Mouse (Mus musculus) midbrain, embryonic 13.5 days (tissue): ENCODE measurements at regions not wholly inside any gene's neighbourhood (a gene's known extent, or its start where the extent isn't known, plus 50 kb on each side); places are given as distances from the start of the nearest gene placed in this dataset.

Source experiments
- ATAC-seq: fragments of 200-750 bp; cut with Nextera tagmentation; 2 replicates; pipeline ENCODE4 v1.8.0; 2017; ENCODE audit warnings: mild to moderate bottlenecking, moderate TSS enrichment, moderate library complexity
- H3K27ac ChIP-seq: fragments of 300-500 bp; sonication (generic); 2 replicates; pipeline ENCODE4 v1.5.1; 2015; ENCODE audit warnings: inconsistent platforms, mild to moderate bottlenecking, moderate library complexity
- H3K27me3 ChIP-seq: fragments of 300-500 bp; sonication (generic); 2 replicates; pipeline ENCODE4 v1.6.1; 2015; ENCODE audit warnings: mild to moderate bottlenecking, inconsistent platforms
- H3K36me3 ChIP-seq: fragments of 300-500 bp; sonication (generic); 2 replicates; pipeline ENCODE4 v1.6.1; 2015; ENCODE audit warnings: mild to moderate bottlenecking, inconsistent platforms
- H3K4me1 ChIP-seq: fragments of 300-500 bp; sonication (generic); replicated peaks from 2 replicates; pipeline ENCODE4 v1.6.1; 2015; ENCODE audit warnings: inconsistent platforms
- H3K4me2 ChIP-seq: fragments of 300-500 bp; sonication (generic); replicated peaks from 2 replicates; pipeline ENCODE4 v1.6.1; 2015; ENCODE audit warnings: moderate library complexity, mild to moderate bottlenecking, inconsistent platforms
- H3K4me3 ChIP-seq: fragments of 300-500 bp; sonication (generic); replicated peaks from 2 replicates; pipeline ENCODE4 v1.5.1; 2015; ENCODE audit warnings: mild to moderate bottlenecking, inconsistent platforms
- H3K9ac ChIP-seq: fragments of 300-500 bp; sonication (generic); replicated peaks from 2 replicates; pipeline ENCODE4 v1.6.1; 2015; ENCODE audit warnings: mild to moderate bottlenecking, inconsistent platforms
- H3K9me3 ChIP-seq: fragments of 300-500 bp; sonication (generic); 2 replicates; pipeline ENCODE4 v1.6.1; 2016; ENCODE audit warnings: mild to moderate bottlenecking, inconsistent platforms
- WGBS: fragments of 180-500 bp; shearing (Covaris S2); methylation state at CpG from one replicate; pipeline ENCODE4 v1.1.7; 2015; 5-methylcytosine and 5-hydroxymethylcytosine counted together

DNA sequence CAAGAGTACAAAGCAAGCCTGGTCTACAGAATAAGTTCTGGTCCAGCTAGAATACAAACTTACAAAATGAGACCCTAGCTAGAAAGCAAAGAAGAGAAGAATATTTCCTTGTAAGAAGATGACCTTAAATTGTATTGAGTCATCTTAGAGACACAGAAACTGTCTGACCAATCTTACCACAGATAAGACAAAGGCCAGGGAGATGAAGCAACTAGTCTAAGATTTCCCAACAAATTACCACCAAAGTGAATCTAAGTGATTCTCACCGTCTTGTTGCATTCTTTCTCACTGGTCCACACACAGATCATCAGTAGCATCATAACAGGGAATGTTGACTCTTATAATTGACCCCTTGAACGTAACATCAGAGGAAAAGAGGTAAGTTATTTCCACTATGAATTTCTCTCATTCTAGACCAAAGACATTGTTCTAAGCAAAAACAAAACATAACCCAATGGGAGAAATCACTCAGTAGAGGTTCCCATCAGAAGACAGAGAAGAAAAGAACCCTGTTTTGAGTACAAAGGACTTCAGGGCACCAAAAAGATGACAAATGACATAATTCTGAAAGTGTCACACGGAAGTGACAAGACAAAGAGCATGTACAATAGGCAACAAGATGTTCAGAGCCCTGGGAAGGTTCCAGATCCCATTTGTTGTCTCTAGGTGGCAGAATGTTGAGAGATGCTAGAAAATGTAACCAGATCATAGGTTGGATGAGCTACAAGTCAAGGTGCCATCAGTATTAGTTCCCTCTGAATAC, 107.0 kb upstream of the Cpeb2 start:
- H3K9ac ChIP-seq = no peak overlapping the region
- H3K36me3 ChIP-seq = no peaks in the 10 kb centered on the region
- WGBS = 86% methylated on average over 3 of the region's 3 CpGs
- no peak for ATAC-seq
- H3K27me3 ChIP-seq = no peaks in the 10 kb centered on the region
- no peak overlapping the region for H3K4me2 ChIP-seq
- no peaks in the 10 kb centered on the region for H3K4me1 ChIP-seq
- no peaks in the 10 kb centered on the region for H3K9me3 ChIP-seq
- H3K27ac ChIP-seq = no peak overlapping the region
- no peak overlapping the region for H3K4me3 ChIP-seq

DNA sequence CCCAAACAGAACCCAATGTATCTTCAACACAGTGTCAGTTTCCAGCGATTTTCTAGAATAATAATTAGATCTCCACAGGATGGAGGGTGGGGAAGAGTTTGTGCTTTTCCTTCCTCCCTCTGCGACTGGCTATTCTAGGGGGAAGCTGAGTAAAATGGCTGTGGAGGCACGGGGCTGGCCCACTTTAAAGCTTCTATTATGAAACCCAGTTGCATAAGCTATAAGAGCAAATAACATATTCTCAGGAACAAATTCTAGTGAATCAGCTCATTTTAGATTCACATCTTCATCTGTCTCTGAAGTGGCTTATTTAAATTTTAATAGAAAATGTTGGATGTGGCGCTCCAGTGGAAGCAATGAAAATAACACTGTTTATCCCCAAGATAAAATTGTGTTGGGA, 102.6 kb upstream of the Cpeb2 start:
- H3K4me1 ChIP-seq = no peaks in the 10 kb centered on the region
- H3K9ac ChIP-seq = no peak overlapping the region
- H3K27ac ChIP-seq = no peak overlapping the region
- no peak overlapping the region for H3K4me3 ChIP-seq
- no peaks in the 10 kb centered on the region for H3K9me3 ChIP-seq
- WGBS = 62% methylated on average over 4 of the region's 4 CpGs
- no peak overlapping the region for H3K4me2 ChIP-seq
- no peaks in the 10 kb centered on the region for H3K27me3 ChIP-seq
- no peak for ATAC-seq
- H3K36me3 ChIP-seq = no peaks in the 10 kb centered on the region

DNA sequence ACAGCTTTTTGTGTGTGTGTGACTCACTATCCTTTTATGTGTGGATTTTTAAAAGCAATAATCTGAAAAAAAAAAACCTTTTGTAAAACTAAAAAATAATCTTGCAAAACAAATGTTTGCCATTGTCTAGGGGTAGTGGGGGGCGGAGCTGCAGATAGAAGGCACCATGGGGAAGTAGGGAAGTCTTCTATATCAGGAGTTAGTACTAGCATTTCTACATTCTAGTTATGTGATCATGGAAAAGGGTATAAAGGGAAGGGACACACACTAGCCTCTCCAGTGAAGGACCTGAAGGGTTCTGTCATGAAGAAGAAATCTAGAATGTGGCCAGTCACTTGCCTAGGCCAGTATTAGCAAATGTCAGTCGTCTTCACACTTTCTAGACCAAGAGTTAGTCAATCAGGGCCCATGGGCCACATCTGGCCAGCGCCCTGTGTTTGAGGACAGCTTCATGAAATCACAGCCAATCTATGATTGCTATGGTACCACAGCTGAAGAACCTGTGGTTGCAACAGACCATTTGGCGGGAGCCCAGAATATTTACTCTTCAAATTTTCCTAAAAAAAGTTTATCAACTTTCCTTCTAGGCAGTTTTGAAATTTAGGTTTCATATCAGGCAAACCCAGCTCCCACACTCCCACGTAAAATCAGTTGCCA, 101.9 kb upstream of the Cpeb2 start:
- no peak for ATAC-seq
- H3K4me2 ChIP-seq = no peak overlapping the region
- 92% methylated on average over 5 of the region's 5 CpGs for WGBS
- no peak overlapping the region for H3K27ac ChIP-seq
- no peaks in the 10 kb centered on the region for H3K4me1 ChIP-seq
- no peak overlapping the region for H3K9ac ChIP-seq
- no peaks in the 10 kb centered on the region for H3K27me3 ChIP-seq
- no peaks in the 10 kb centered on the region for H3K9me3 ChIP-seq
- no peak overlapping the region for H3K4me3 ChIP-seq
- H3K36me3 ChIP-seq = no peaks in the 10 kb centered on the region

DNA sequence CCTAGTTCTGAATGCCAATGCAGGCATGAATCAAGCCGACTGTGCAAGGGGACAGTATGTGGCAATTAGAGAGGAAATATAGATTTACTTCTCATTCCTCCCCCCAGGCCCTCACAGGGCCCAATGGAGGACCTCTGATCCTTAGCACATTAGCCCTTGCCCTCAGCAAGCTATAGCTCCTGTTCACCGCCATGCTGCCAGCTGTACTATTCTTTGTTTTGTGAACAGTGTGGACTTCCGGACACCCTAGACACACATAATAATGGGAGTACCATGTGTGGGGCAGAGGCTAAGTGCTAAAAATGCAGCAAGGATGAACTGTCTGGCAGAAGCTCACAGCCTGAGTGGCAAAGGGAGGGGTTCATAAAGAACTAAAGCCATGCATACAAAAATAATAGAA, 99.3 kb upstream of the Cpeb2 start:
- H3K27me3 ChIP-seq = no peaks in the 10 kb centered on the region
- H3K9me3 ChIP-seq = no peaks in the 10 kb centered on the region
- H3K9ac ChIP-seq = no peak overlapping the region
- no peak overlapping the region for H3K4me3 ChIP-seq
- H3K4me1 ChIP-seq = no peaks in the 10 kb centered on the region
- 77% methylated on average over 3 of the region's 3 CpGs for WGBS
- H3K36me3 ChIP-seq = no peaks in the 10 kb centered on the region
- ATAC-seq = no peak
- H3K4me2 ChIP-seq = no peak overlapping the region
- no peak overlapping the region for H3K27ac ChIP-seq

DNA sequence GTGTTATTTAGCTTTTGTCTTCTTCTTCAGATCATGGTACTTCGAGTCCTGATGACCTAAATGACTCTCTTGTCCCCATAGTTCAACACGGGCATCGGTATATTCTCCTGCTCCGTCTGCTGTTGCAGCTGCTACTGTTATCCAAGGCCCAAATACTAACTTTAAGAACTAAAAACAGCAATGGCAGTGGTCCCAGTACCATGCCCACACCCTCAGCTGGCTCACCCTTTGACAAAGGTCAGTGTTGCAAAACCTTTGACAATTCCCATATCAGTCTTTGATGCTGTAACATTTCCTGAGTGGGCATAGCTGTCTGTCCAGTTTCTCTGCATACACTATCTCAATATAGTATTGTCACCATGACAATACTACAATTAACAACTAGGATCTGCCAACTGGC, 96.8 kb upstream of the Cpeb2 start:
- no peak overlapping the region for H3K9ac ChIP-seq
- 89% methylated on average over 4 of the region's 4 CpGs for WGBS
- no peak overlapping the region for H3K4me3 ChIP-seq
- no peak overlapping the region for H3K4me2 ChIP-seq
- no peaks in the 10 kb centered on the region for H3K4me1 ChIP-seq
- no peaks in the 10 kb centered on the region for H3K27me3 ChIP-seq
- ATAC-seq = no peak
- no peaks in the 10 kb centered on the region for H3K9me3 ChIP-seq
- no peaks in the 10 kb centered on the region for H3K36me3 ChIP-seq
- no peak overlapping the region for H3K27ac ChIP-seq

DNA sequence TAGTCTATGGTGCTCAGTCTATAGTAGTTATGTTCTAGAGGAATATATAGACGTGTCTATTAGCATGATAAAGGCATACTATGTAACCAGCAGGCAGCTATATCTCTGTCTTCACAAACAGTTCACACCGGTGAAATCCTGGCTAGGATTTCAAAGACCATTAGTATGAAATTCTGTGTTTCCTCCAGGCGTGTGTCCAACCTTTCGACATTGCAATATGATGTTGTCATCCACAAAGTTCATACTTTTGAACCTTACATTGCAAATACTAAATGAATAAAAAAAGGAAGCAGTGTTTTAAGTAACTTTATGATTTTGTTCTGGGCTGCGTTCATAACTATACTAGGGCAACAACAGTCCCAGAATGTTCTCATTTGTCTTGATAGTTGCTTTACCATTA, 95.2 kb upstream of the Cpeb2 start:
- H3K9ac ChIP-seq = no peak overlapping the region
- ATAC-seq = no peak
- no peak overlapping the region for H3K4me3 ChIP-seq
- no peaks in the 10 kb centered on the region for H3K9me3 ChIP-seq
- no peaks in the 10 kb centered on the region for H3K27me3 ChIP-seq
- no peaks in the 10 kb centered on the region for H3K36me3 ChIP-seq
- no peak overlapping the region for H3K27ac ChIP-seq
- H3K4me1 ChIP-seq = no peaks in the 10 kb centered on the region
- WGBS = 90% methylated on average over 5 of the region's 5 CpGs
- no peak overlapping the region for H3K4me2 ChIP-seq

DNA sequence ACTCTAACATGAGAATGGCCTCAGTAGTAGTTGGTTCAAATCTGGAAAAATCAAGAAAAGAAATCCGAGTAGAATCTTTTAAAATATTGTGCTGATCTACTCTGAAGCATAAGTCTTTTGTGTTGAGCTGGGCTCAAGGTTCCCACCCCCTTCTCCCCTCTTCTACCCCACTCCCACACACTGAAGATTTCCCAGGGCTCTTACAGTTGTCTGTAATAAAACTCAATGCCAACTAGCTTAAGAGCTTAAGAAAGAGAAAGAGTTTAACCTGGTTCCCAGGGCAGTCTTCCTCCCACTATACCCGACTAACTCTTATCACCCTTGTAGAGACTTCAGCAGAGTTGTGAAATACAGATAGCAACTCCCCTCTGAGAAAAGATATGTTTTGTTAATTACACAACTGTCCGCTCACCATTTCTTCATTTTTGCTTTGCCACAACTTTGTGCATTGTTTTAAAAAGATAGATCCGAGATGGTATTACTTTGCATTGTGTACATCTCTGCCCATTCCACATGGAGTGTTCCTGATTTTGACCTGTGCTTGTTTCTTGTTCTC, 94.0 kb upstream of the Cpeb2 start:
- Histone ChIP-seq H3K27ac (no peak overlapping the region), H3K36me3 (no peaks in the 10 kb centered on the region), H3K4me3 (no peak overlapping the region), H3K9ac (no peak overlapping the region), H3K27me3 (no peaks in the 10 kb centered on the region), H3K9me3 (no peaks in the 10 kb centered on the region), H3K4me2 (no peak overlapping the region), H3K4me1 (no peaks in the 10 kb centered on the region)
- no peak for ATAC-seq
- WGBS = 89% methylated on average over 4 of the region's 4 CpGs

DNA sequence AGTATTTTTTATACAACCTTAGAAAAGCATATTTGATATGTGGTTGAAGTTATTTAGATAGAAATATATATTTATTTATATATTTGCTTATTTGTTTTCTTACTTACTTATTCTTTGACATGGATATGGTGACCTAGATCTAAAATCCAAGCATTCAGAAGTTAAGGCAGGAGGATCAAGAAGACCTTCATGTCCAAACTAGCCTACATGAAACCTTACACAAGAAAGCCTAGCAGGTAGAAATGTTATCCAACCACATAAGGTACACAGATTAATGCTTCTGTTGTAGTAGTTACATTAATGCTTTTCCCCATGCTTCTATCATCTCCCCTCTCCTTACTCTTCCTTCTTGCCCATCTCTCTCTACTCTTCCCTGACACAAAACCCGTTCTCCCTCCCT, 93.2 kb upstream of the Cpeb2 start:
- no peak overlapping the region for H3K4me2 ChIP-seq
- no peaks in the 10 kb centered on the region for H3K4me1 ChIP-seq
- no peaks in the 10 kb centered on the region for H3K9me3 ChIP-seq
- no peak for ATAC-seq
- H3K36me3 ChIP-seq = no peaks in the 10 kb centered on the region
- no peak overlapping the region for H3K27ac ChIP-seq
- 83% methylated on average over 1 of the region's 1 CpGs for WGBS
- no peak overlapping the region for H3K9ac ChIP-seq
- no peak overlapping the region for H3K4me3 ChIP-seq
- H3K27me3 ChIP-seq = no peaks in the 10 kb centered on the region

DNA sequence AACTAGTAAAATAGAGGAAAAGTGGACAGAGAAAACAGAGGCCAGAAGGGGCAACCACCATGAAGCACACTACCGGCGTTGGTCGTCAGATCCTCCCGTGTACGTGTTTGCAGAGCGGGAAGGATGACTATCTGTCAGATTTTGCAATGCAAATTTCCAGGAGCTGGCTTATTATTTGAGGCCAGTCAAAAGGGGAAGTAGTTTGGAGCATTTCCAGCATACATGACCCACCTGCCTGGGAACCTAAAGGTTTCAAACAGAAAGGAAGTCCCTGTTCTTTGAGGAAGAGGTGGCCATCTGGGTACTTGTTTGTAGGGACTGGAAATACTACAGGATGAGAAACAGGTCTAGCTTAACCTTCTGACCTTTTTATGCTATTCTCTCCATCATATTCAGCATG, 87.0 kb upstream of the Cpeb2 start:
- ATAC-seq = no peak
- Histone ChIP-seq H3K9ac (no peak overlapping the region), H3K36me3 (no peaks in the 10 kb centered on the region), H3K4me3 (no peak overlapping the region), H3K9me3 (no peaks in the 10 kb centered on the region), H3K27ac (no peak overlapping the region), H3K4me2 (no peak overlapping the region), H3K27me3 (no peaks in the 10 kb centered on the region), H3K4me1 (peaks cover 5% of the 10 kb centered on the region; the same call in 1 of the 2 replicates)
- WGBS = 85% methylated on average over 6 of the region's 6 CpGs

DNA sequence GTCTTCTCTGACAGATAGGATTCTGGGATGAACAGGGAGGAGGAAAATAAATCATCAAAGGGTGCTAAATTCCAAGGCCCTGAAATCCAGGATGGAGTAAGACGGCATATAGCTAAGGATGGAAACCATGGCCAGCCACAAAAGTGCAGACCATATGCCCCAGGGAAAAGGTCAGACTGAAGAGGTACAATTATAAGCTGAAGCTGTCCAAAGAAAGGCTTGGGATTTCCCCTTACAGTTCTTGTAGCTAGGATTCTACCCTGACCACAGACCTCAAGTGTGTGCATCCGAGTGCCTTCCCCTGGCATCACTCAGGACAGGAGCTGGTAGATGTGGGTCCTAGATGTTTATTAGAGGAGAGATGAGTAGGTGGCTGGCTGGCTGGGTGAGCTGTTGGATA, 86.0 kb upstream of the Cpeb2 start:
- no peak overlapping the region for H3K9ac ChIP-seq
- H3K4me3 ChIP-seq = no peak overlapping the region
- no peaks in the 10 kb centered on the region for H3K36me3 ChIP-seq
- H3K27me3 ChIP-seq = no peaks in the 10 kb centered on the region
- no peaks in the 10 kb centered on the region for H3K9me3 ChIP-seq
- no peak overlapping the region for H3K4me2 ChIP-seq
- ATAC-seq = no peak
- no peak overlapping the region for H3K27ac ChIP-seq
- 94% methylated on average over 2 of the region's 2 CpGs for WGBS
- H3K4me1 ChIP-seq = peaks cover 5% of the 10 kb centered on the region

DNA sequence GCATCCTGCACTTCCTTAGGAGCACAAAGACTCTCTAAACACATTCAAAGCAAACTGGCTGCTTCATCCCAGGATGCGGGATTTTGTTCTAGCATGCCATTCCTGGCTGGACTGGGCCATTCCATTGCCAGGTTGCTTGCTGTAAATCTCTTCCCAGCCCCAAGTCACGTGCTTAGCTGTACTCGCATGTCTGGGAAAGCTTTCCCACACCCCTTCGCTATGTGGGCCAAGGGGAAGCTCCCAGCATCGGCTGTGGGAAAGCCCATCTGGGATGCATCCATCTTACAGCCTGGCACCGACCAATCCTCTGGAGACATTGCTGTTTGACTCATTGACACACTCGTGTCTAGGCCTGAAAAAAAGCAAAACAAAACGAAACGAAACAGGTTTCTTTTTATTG, 84.5 kb upstream of the Cpeb2 start:
- H3K4me1 ChIP-seq = peaks cover 5% of the 10 kb centered on the region
- no peak overlapping the region for H3K27ac ChIP-seq
- 83% methylated on average over 9 of the region's 9 CpGs for WGBS
- no peak overlapping the region for H3K4me2 ChIP-seq
- H3K4me3 ChIP-seq = no peak overlapping the region
- no peak overlapping the region for H3K9ac ChIP-seq
- ATAC-seq = no peak
- H3K9me3 ChIP-seq = no peaks in the 10 kb centered on the region
- H3K27me3 ChIP-seq = no peaks in the 10 kb centered on the region
- H3K36me3 ChIP-seq = no peaks in the 10 kb centered on the region

DNA sequence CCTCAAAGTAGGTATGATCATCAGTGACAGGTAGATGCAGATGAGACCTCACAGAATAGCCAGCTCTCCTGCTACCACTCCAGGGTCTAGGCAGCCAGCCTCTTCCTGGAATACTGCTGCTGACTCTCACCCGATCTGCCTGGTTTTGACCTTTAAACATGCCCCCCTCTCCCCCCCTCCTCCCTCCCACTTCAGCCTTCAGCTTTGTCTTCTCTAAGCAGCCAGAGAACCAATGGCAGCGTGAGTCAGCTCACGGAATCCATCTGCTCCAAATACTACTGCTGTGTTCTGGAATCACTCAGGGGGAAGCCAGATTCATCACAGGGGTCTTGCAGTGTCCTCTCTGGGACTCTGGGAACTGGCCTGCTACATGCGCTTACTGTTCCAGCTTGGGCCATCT, 83.4 kb upstream of the Cpeb2 start:
- H3K27me3 ChIP-seq = no peaks in the 10 kb centered on the region
- H3K9me3 ChIP-seq = no peaks in the 10 kb centered on the region
- no peak overlapping the region for H3K9ac ChIP-seq
- H3K4me3 ChIP-seq = no peak overlapping the region
- H3K4me2 ChIP-seq = no peak overlapping the region
- H3K4me1 ChIP-seq = peaks cover 5% of the 10 kb centered on the region
- 35% methylated on average over 4 of the region's 4 CpGs for WGBS
- H3K36me3 ChIP-seq = no peaks in the 10 kb centered on the region
- 0 out of 2 replicates have a peak, but pooled peaks have one; percentile 3 for ATAC-seq
- no peak overlapping the region for H3K27ac ChIP-seq
